In the genomic region with DNA sequence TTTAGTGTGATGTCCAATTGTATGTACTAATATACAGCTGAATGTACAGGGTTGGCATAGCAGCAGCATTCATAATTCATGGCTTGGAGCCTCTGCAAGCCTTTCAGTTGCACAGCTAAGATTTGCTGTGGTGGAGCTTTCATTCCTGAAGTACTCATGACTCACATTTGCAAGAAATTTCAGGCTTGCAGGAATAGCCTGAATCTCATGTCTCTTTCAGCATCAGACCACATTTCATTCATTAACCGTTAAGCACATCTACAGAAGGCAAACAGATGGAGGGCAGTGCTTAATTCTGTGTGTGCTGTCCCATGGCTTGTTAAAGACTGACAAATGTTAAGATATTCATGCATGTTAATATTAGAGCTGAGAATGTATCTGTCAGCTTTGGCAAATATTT, we compare ENCODE assay signal across 20 mouse cellular contexts. TPM values are rescaled to one million over a fixed set of nuclear protein-coding genes. Genes with fewer than 3 reads are reported as not detected.
DNase-seq lines count a peak whose midpoint lies in the region; ATAC-seq and TF ChIP-seq lines count a peak whose summit lies in the region.
"Had no signal": no experiment of that assay in that cellular context is flagged by ENCODE, and none has a peak within 500 bp of the region (broad histone marks: within the 10 kb centered on the region; RNA-seq: fewer than 3 reads in every experiment).

No protein-coding gene starts in this region.

- ATAC-seq in forebrain, embryonic 14.5 days = peak; percentile 25; the same call in 1 of the 2 replicates
- ATAC-seq in forebrain, embryonic 11.5 days (replicated peaks; ENCODE audit: low FRiP score) = no peak
- ATAC-seq in limb, embryonic 14.5 days (ENCODE audit: low FRiP score, low read depth) = no peak
- no peak for ATAC-seq in kidney, embryonic 14.5 days (ENCODE audit: low FRiP score, low TSS enrichment)
- ATAC-seq: activated CD4-positive, CD25-positive, alpha-beta regulatory T cell, adult 4 months; inflammation-experienced regulatory T-cells, adult 6 months had no signal

- no peak overlapping the region for H3K4me2 ChIP-seq in forebrain, embryonic 14.5 days (ENCODE audit: low read length)
- no peak overlapping the region for H3K4me2 ChIP-seq in forebrain, embryonic 11.5 days (ENCODE audit: low read depth, low read length, severe bottlenecking)
- peak overlapping the region; percentile 30; the same call in 1 of the 2 replicates for H3K4me2 ChIP-seq in limb, embryonic 14.5 days (replicated peaks; ENCODE audit: low read depth, low read length, severe bottlenecking)
- no peak overlapping the region for H3K4me2 ChIP-seq in kidney, embryonic 14.5 days (replicated peaks; ENCODE audit: low read depth, low read length)
- H3K4me2 ChIP-seq: kidney, embryonic 15.5 days; liver, embryonic 11.5 days; midbrain, embryonic 12.5 days had no signal

- H3K9me3 ChIP-seq in forebrain, embryonic 14.5 days (replicated peaks; ENCODE audit: control insufficient read depth, low read length) = no peaks in the 10 kb centered on the region
- no peaks in the 10 kb centered on the region for H3K9me3 ChIP-seq in forebrain, embryonic 11.5 days (ENCODE audit: control insufficient read depth, low read length)
- H3K9me3 ChIP-seq in limb, embryonic 14.5 days (ENCODE audit: control insufficient read depth, low read length) = no peaks in the 10 kb centered on the region
- H3K9me3 ChIP-seq in limb, embryonic 10.5 days (replicated peaks) = no peaks in the 10 kb centered on the region
- H3K9me3 ChIP-seq in kidney, embryonic 14.5 days (ENCODE audit: control insufficient read depth, low read length) = no peaks in the 10 kb centered on the region
- H3K9me3 ChIP-seq: hindbrain, embryonic 10.5 days; kidney, embryonic 15.5 days; midbrain, embryonic 12.5 days had no signal

- H3K4me3 ChIP-seq in forebrain, embryonic 14.5 days (ENCODE audit: low read depth, low read length) = no peak overlapping the region
- no peak overlapping the region for H3K4me3 ChIP-seq in forebrain, embryonic 11.5 days (ENCODE audit: low read depth, low read length)
- no peak overlapping the region for H3K4me3 ChIP-seq in limb, embryonic 14.5 days (replicated peaks; ENCODE audit: low read length)
- H3K4me3 ChIP-seq in limb, embryonic 10.5 days = no peak overlapping the region
- H3K4me3 ChIP-seq in kidney, embryonic 14.5 days (ENCODE audit: low read length) = no peak overlapping the region
- H3K4me3 ChIP-seq: hindbrain, embryonic 10.5 days; kidney, embryonic 15.5 days; midbrain, embryonic 12.5 days had no signal

- peak; percentile 44 for DNase-seq in forebrain, embryonic 14.5 days (ENCODE audit: low spot score)
- DNase-seq in forebrain, embryonic 11.5 days (ENCODE audit: low spot score) = no peak
- peak; percentile 23 for DNase-seq in limb, embryonic 14.5 days (ENCODE audit: low spot score)
- no peak for DNase-seq in limb, embryonic 10.5 days (ENCODE audit: low spot score)
- peak; percentile 39 for DNase-seq in brain, embryonic 18.5 days (ENCODE audit: low read depth, low spot score)
- peak; percentile 16 for DNase-seq in retina, embryonic 14.5 days (ENCODE audit: low spot score)
- no peak for DNase-seq in adrenal gland, adult 8-10 months
- DNase-seq: adrenal gland, postnatal 25 days; cerebellum, adult 9-11 months; lung, adult 2 months; spleen, adult 18-20 months; thymus, adult 2 months had no signal

- no peak for TF ChIP-seq POLR2A in limb, embryonic 14.5 days (IDR thresholded peaks at IDR 0.05; ENCODE audit: borderline replicate concordance, extremely low read depth, insufficient read depth, insufficient read length)

- H3K27me3 ChIP-seq in forebrain, embryonic 14.5 days (replicated peaks; ENCODE audit: control insufficient read depth, insufficient read depth, low read length) = no peaks in the 10 kb centered on the region
- H3K27me3 ChIP-seq in forebrain, embryonic 11.5 days (ENCODE audit: control insufficient read depth, insufficient read depth, low read length) = no peaks in the 10 kb centered on the region
- no peaks in the 10 kb centered on the region for H3K27me3 ChIP-seq in limb, embryonic 14.5 days (ENCODE audit: control insufficient read depth, insufficient read depth, low read length)
- H3K27me3 ChIP-seq in limb, embryonic 10.5 days (ENCODE audit: low read depth, poor library complexity, severe bottlenecking) = no peaks in the 10 kb centered on the region
- H3K27me3 ChIP-seq in kidney, embryonic 14.5 days (ENCODE audit: control insufficient read depth, insufficient read depth, low read length) = no peaks in the 10 kb centered on the region
- H3K27me3 ChIP-seq: kidney, embryonic 15.5 days; midbrain, embryonic 12.5 days had no signal

- no peak overlapping the region for H3K9ac ChIP-seq in forebrain, embryonic 14.5 days (ENCODE audit: low read length)
- no peak overlapping the region for H3K9ac ChIP-seq in forebrain, embryonic 11.5 days (ENCODE audit: low read length)
- no peak overlapping the region for H3K9ac ChIP-seq in limb, embryonic 14.5 days (ENCODE audit: low read depth, low read length, severe bottlenecking)
- no peak overlapping the region for H3K9ac ChIP-seq in kidney, embryonic 14.5 days (ENCODE audit: low read depth, low read length)
- H3K9ac ChIP-seq: kidney, embryonic 15.5 days; midbrain, embryonic 12.5 days had no signal

- 0 out of 2 replicates have a peak, but pooled peaks cover 3% of the 10 kb centered on the region for H3K4me1 ChIP-seq in forebrain, embryonic 14.5 days (ENCODE audit: control insufficient read depth, insufficient read depth, low read length)
- H3K4me1 ChIP-seq in forebrain, embryonic 11.5 days (replicated peaks; ENCODE audit: control insufficient read depth, insufficient read depth, low read length) = no peaks in the 10 kb centered on the region
- H3K4me1 ChIP-seq in limb, embryonic 14.5 days (ENCODE audit: control insufficient read depth, insufficient read depth, low read length) = peaks cover 18% of the 10 kb centered on the region
- peaks cover 4% of the 10 kb centered on the region for H3K4me1 ChIP-seq in limb, embryonic 10.5 days
- H3K4me1 ChIP-seq in kidney, embryonic 14.5 days (ENCODE audit: control insufficient read depth, insufficient read depth, low read length) = no peaks in the 10 kb centered on the region
- H3K4me1 ChIP-seq: hindbrain, embryonic 10.5 days; midbrain, embryonic 12.5 days had no signal

- 83% methylated on average over 1 of the region's 1 CpGs for WGBS in forebrain, embryonic 14.5 days
- 89% methylated on average over 1 of the region's 1 CpGs for WGBS in forebrain, embryonic 11.5 days
- 75% methylated on average over 1 of the region's 1 CpGs for WGBS in limb, embryonic 14.5 days
- 88% methylated on average over 1 of the region's 1 CpGs for WGBS in limb, embryonic 10.5 days
- WGBS in kidney, embryonic 14.5 days = 88% methylated on average over 1 of the region's 1 CpGs

- 0 out of 2 replicates have a peak overlapping the region, but pooled peaks have one; percentile 5 for H3K27ac ChIP-seq in forebrain, embryonic 14.5 days (ENCODE audit: low read depth, low read length)
- H3K27ac ChIP-seq in forebrain, embryonic 11.5 days (ENCODE audit: low read depth, low read length) = no peak overlapping the region
- no peak overlapping the region for H3K27ac ChIP-seq in limb, embryonic 14.5 days (replicated peaks; ENCODE audit: low read depth, low read length)
- H3K27ac ChIP-seq in limb, embryonic 10.5 days = no peak overlapping the region
- H3K27ac ChIP-seq in kidney, embryonic 14.5 days (ENCODE audit: low read depth, low read length) = no peak overlapping the region
- H3K27ac ChIP-seq: hindbrain, embryonic 10.5 days; kidney, embryonic 15.5 days; macrophage; midbrain, embryonic 12.5 days had no signal

- H3K36me3 ChIP-seq in forebrain, embryonic 14.5 days (ENCODE audit: control insufficient read depth, insufficient read depth, low read length) = no peaks in the 10 kb centered on the region
- H3K36me3 ChIP-seq in forebrain, embryonic 11.5 days (ENCODE audit: control insufficient read depth, insufficient read depth, low read length) = no peaks in the 10 kb centered on the region
- H3K36me3 ChIP-seq in limb, embryonic 14.5 days (ENCODE audit: control insufficient read depth, insufficient read depth, low read length) = no peaks in the 10 kb centered on the region
- no peaks in the 10 kb centered on the region for H3K36me3 ChIP-seq in limb, embryonic 10.5 days
- no peaks in the 10 kb centered on the region for H3K36me3 ChIP-seq in kidney, embryonic 14.5 days (ENCODE audit: control insufficient read depth, insufficient read depth, low read length)
- H3K36me3 ChIP-seq: hindbrain, embryonic 10.5 days; kidney, embryonic 15.5 days; midbrain, embryonic 12.5 days had no signal

RNA-seq across cellular contexts. Expression of a gene that starts 2.3 kb away (rescaled TPM):
- 29.5 and 31.8 TPM in 2 replicates for polyA plus RNA-seq in forebrain, embryonic 14.5 days (2014; fragmentation: Nextera tagmentation; extraction: Ambion mirVana)
- 0.61 and 0.79 TPM in 2 replicates for polyA plus RNA-seq in forebrain, embryonic 11.5 days (2014; fragmentation: Nextera tagmentation; extraction: Ambion mirVana)
- 44.1 and 45.4 TPM in 2 replicates for polyA plus RNA-seq in limb, embryonic 14.5 days (2012; rRNA removed)
- 98.2 and 112 TPM in 2 replicates for polyA plus RNA-seq in limb, embryonic 14.5 days (2014; fragmentation: Nextera tagmentation; extraction: Ambion mirVana)
- not detected in 2 replicates for polyA plus RNA-seq in limb, embryonic 10.5 days (2016; fragmentation: Nextera tagmentation; extraction: Ambion mirVana)
- 100 to 1,000 TPM; 270 to 322 (median 285) TPM for total RNA-seq in adrenal gland, adult 8-10 months (2022)
- polyA plus RNA-seq in kidney, embryonic 14.5 days (2014; fragmentation: Nextera tagmentation; extraction: Ambion mirVana) = 2.4 and 3.1 TPM in 2 replicates
- polyA plus RNA-seq: activated CD4-positive, CD25-positive, alpha-beta regulatory T cell, adult 4 months; macrophage had no signal

Comparison
In these comparisons a context has a peak if more than half of its experiments do, and no peak if none do; other contexts are left out.
1. DNase-seq: peak in forebrain, embryonic 14.5 days (single experiment), limb, embryonic 14.5 days (single experiment), brain, embryonic 18.5 days (single experiment) and retina, embryonic 14.5 days (single experiment); none in forebrain, embryonic 11.5 days (single experiment), limb, embryonic 10.5 days (single experiment) and adrenal gland, adult 8-10 months (single experiment).